Mouse (Mus musculus) left cerebral cortex, postnatal 25 days (tissue): ENCODE measurements at regions not wholly inside any gene's neighbourhood (a gene's known extent, or its start where the extent isn't known, plus 50 kb on each side); places are given as distances from the start of the nearest gene placed in this dataset.
A peak's percentile ranks its signal among the peaks of the same experiment; 100 is the strongest.

Experiments
- DNase-seq, 2 experiments: peaks; one replicate each; pipeline ENCODE4 v3.0.0; 2022; ENCODE audit warnings: low spot score in 2 of 2, mixed read lengths in 1 of 2
- intact Hi-C: fragments of 180-260 bp; cut with DNase I; formaldehyde crosslinking; loops from one replicate; pipeline ENCODE4 v1.15.1; 2025

- intact Hi-C loops = no loop called here
- DNase-seq = no peak
Observed at GRCm38 (mm10) chr12:65513070-65513469, 287.8 kb downstream of the Wdr20rt start.

GRCm38 (mm10) chr12:65534142-65534690 lies 308.9 kb downstream of the Wdr20rt start:
- intact Hi-C loops = no loop called here
- no peak for DNase-seq

GRCm38 (mm10) chr12:65548301-65548700 lies 323.0 kb downstream of the Wdr20rt start:
- peak; percentile 9 to 59 for DNase-seq
- intact Hi-C loops = no loop called here

- no peak for DNase-seq
- intact Hi-C loops = no loop called here
Observed at GRCm38 (mm10) chr12:65552230-65552629, 326.9 kb downstream of the Wdr20rt start.

GRCm38 (mm10) chr12:65559036-65559435 lies 333.7 kb downstream of the Wdr20rt start:
- intact Hi-C loops = no loop called here
- no peak for DNase-seq

GRCm38 (mm10) chr12:65559809-65560208 lies 334.5 kb downstream of the Wdr20rt start:
- intact Hi-C loops = no loop called here
- no peak for DNase-seq

GRCm38 (mm10) chr12:65571633-65572032 lies 346.3 kb downstream of the Wdr20rt start:
- intact Hi-C loops = no loop called here
- no peak for DNase-seq

GRCm38 (mm10) chr12:65593559-65593958 lies 368.2 kb downstream of the Wdr20rt start:
- intact Hi-C loops = no loop called here
- DNase-seq = no peak

GRCm38 (mm10) chr12:65594075-65594474 lies 368.8 kb downstream of the Wdr20rt start:
- intact Hi-C loops = no loop called here
- no peak for DNase-seq

GRCm38 (mm10) chr12:65644232-65644631 lies 418.9 kb downstream of the Wdr20rt start:
- intact Hi-C loops = no loop called here
- DNase-seq = no peak

GRCm38 (mm10) chr12:65656772-65657171 lies 431.5 kb downstream of the Wdr20rt start:
- DNase-seq = no peak
- intact Hi-C loops = no loop called here

GRCm38 (mm10) chr12:65671673-65672072 lies 446.4 kb downstream of the Wdr20rt start:
- intact Hi-C loops = no loop called here
- DNase-seq = no peak

- intact Hi-C loops = no loop called here
- DNase-seq = peak in 1 of 2 experiments; percentile 61
Observed at GRCm38 (mm10) chr12:65673193-65673592, 447.9 kb downstream of the Wdr20rt start.

- DNase-seq = no peak
- intact Hi-C loops = no loop called here
Observed at GRCm38 (mm10) chr12:65674916-65675660, 449.8 kb downstream of the Wdr20rt start.

GRCm38 (mm10) chr12:65680335-65680734 lies 455.0 kb downstream of the Wdr20rt start:
- intact Hi-C loops = no loop called here
- peak in 1 of 2 experiments; percentile 60 for DNase-seq

- intact Hi-C loops = no loop called here
- peak in 1 of 2 experiments; percentile 61 for DNase-seq
Observed at GRCm38 (mm10) chr12:65681826-65682225, 456.5 kb downstream of the Wdr20rt start.

- intact Hi-C loops = no loop called here
- no peak for DNase-seq
Observed at GRCm38 (mm10) chr12:65704985-65705384, 479.7 kb downstream of the Wdr20rt start.

- intact Hi-C loops = no loop called here
- DNase-seq = no peak
Observed at GRCm38 (mm10) chr12:65712304-65712703, 487.0 kb downstream of the Wdr20rt start.
